Mouse (Mus musculus): ENCODE results near the gene Cpne5.
"Not testable (repeated sequence)": the region's sequence is repeated elsewhere in the genome, so short reads cannot be mapped to it uniquely, and the experiment has no call there.

Gene Cpne5

GRCm38 (mm10) chr17:29237772-29238420 lies at the start of gene Cpne5:
TSS of gene Cpne5 (minus strand) at chr17:29238167.
- DNase-seq (ENCODE audit: low read depth, low spot score) = no peak

DNA sequence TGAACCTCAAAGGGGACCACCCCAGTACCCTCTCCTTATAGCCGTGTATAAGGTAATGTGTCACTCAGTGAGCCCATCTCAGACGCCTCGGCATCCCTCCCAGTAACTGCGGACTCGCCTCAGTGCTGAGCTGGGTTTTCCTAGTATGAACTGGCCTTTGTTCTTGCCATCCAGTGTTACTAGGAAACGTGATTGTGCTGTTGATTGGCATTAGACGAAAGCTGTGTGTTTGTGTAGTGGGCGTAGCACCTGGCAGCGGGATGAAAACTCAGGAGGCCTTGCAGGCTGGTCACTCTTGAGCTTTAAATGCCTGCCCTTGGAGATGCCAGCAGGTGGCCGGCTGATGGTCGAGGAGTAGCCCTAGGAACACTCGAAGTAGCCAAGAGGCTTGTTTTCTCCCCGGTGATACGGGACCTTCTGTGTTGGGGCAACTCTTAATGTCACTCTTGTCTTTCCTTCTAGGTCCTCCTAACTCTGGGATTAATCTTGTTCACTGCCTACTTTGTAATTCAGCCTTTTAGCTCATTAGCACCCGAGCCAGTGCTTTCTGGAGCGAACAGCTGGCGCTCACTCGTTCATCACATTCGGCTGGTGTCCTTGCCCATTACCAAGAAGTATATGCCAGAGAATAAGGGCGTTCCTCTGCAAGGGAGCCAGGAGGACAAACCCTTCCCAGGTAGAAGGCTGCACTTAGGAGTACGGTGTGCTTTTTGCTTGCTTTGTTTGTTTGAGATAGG lies 44.4 kb upstream of the Cpne5 start:
- DNase-seq (ENCODE audit: low read depth, low spot score) = no peak

DNA sequence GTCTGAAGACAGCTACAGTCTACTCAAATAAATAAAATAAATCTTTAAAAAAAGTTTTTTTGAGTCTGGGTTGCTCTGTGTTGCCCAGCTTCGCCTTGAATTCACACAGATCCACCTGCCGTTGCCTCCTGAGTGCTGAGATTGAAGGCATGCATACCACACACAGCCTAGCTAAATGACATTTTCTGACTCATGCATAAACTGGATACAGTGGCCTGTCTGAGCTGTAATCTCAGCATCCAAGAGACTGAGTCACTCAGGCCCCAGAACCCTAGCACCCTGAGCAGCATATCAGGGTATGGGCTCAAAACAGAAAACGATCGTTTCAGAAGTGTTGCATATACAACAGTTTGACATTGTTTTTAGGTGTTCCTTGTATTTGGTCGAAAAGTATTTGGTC lies 43.6 kb upstream of the Cpne5 start:
- no peak for DNase-seq (ENCODE audit: low read depth, low spot score)

GRCm38 (mm10) chr17:29280422-29280821 lies 42.5 kb upstream of the Cpne5 start:
- no peak for DNase-seq (ENCODE audit: low read depth, low spot score)

- no peak for DNase-seq (ENCODE audit: low read depth, low spot score)
These were observed 35.9 kb upstream of the Cpne5 start for GRCm38 (mm10) chr17:29273889-29274288.

GRCm38 (mm10) chr17:29273156-29273555 lies 35.2 kb upstream of the Cpne5 start:
- DNase-seq (ENCODE audit: low read depth, low spot score) = no peak

DNA sequence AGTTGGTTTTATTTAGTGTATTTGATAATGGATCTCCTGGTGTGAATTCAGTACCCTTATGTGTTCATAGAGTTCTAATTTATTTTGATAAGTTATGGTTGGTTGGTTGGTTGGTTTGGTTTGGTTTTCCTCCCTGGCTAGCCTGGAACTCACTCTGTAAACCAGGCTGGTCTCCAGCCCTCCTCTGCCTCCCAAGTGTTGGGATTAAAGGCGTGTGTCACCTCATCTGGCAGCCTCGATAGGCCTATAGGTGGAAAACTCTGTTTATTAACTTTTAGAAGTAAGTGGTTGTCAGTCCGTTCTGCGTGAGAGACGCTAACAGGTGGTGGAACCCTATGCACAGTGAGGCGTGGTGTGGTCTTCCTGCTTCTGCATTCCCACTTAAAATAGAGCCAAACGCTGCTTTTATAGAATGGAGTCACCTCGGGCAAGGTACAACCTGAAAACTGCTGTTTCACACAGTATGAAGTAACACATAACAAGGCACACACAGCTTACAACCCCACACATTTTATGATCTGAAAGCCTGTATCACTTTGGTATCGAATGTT lies 32.3 kb upstream of the Cpne5 start:
- no peak for DNase-seq (ENCODE audit: low read depth, low spot score)

DNA sequence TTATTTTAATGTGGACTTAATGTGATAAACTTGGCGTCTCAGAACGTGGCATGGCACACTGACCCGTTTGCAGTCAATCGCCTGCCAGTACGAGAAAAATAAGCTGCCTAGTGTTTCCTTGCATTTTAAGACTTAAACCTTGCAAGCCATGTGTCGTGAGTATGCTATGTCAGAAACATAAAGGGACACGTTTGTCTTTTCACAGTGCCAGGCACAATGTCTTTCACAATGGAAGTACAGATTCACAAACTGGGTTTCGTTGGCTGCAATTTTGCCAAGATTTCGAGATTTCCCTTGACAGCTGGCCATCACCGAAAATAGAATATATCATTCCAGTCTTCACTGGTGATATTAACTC lies 31.4 kb upstream of the Cpne5 start:
- no peak for DNase-seq (ENCODE audit: low read depth, low spot score)

- DNase-seq (ENCODE audit: low read depth, low spot score) = peak; percentile 97
These were observed 30.8 kb upstream of the Cpne5 start, which contains the start of gene BC004004 for GRCm38 (mm10) chr17:29268682-29269348. TSS of gene BC004004 (plus strand) at chr17:29268788.

- no peak for DNase-seq (ENCODE audit: low read depth, low spot score)
These were observed 30.1 kb upstream of the Cpne5 start for GRCm38 (mm10) chr17:29267931-29268681.

DNA sequence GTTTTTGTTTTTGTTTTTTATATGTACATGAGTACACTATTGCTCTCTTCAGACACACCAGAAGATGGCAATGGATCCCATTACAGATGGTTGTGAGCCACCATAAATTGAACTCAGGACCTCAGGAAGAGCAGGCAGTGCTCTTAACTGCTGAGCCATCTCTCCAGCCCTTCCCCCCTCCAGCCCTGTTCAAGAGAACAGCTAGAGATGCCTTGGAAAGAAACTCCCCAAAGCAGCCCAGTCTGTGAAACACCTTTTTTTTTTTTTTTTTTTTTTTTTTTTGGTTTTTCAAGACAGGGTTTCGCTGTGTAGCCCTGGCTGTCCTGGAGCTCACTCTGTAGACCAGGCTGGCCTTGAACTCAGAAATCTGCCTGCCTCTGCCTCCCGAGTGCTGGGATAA lies 29.1 kb upstream of the Cpne5 start:
- DNase-seq (ENCODE audit: low read depth, low spot score) = not testable (repeated sequence)

GRCm38 (mm10) chr17:29264760-29265159 lies 26.8 kb upstream of the Cpne5 start:
- no peak for DNase-seq (ENCODE audit: low read depth, low spot score)

- DNase-seq (ENCODE audit: low read depth, low spot score) = peak; percentile 83
These were observed 26.1 kb upstream of the Cpne5 start, which contains the start of gene Ppil1 for GRCm38 (mm10) chr17:29263840-29264633. TSS of gene Ppil1 (minus strand) at chr17:29264186.

DNA sequence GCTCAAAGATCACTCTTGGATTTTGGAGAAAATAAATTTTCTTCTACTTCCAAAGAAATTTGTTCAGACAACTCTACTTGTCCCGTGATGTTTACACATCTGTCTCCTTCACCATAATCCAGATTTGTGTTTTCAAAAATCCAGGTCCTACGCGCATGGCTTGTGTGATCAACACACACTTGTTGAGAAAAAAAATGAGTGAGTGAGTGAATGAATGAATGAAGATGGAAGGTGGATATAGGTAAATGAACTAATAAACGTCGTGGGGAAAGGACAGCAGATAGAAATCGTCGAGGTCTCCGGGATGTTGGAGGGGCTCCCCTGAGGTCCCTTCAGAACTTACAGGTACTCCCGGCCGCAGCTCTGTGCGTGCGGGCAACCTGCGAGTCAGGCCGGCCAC lies 25.4 kb upstream of the Cpne5 start:
- DNase-seq (ENCODE audit: low read depth, low spot score) = no peak

- no peak for DNase-seq (ENCODE audit: low read depth, low spot score)
These were observed 24.3 kb upstream of the Cpne5 start for GRCm38 (mm10) chr17:29262259-29262649.

DNA sequence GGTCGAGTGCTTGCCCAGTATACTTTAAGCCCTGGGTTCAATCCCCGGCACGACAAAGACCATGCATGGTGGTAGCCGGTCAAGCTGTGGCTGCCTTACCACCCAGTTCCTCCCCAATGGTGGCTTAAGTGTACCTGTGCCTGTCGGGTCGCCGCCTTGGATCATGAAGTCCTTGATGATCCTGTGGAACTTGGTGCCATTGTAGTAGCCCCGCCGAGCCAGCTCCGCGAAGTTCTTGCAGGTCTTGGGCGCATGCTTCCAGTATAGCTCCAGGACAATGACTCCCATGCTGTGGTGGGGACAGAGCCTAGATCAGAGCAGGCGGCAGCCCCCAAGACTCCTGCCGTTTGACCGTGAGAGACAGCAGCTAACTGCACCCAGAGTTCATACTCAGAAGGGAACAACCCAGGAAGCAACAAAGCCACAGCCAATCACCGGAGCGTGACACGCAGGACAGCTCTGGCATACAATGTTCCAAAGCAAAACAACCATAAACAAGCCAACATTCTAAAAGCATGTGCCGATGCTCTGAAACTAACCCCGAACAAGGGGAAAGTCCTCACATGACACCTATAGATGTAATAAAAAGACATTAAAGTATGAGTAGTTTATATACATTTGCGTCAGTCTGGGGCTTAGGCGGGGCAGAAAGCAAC lies 23.8 kb upstream of the Cpne5 start:
- DNase-seq (ENCODE audit: low read depth, low spot score) = no peak

DNA sequence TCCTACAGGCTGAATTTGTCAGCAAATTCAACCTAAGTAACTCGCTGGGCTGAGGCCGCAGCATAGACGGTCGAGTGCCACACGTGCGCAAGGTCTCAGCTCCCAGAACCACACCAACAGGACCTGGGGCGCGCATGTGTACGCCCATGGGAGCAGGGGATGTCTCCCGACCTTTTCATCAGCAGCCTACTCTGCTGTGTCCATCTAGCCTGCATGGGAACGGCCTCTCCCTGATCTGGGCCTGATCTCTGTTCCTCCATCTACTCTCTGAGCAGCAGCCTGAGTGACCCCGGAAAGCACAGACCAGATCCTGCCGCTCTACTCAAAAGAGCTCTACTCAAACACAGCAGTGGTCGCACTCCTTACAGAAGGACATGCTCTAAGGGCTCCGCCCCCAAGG lies 22.5 kb upstream of the Cpne5 start:
- no peak for DNase-seq (ENCODE audit: low read depth, low spot score)

GRCm38 (mm10) chr17:29259489-29259888 lies 21.5 kb upstream of the Cpne5 start:
- peak; percentile 87 for DNase-seq (ENCODE audit: low read depth, low spot score)

DNA sequence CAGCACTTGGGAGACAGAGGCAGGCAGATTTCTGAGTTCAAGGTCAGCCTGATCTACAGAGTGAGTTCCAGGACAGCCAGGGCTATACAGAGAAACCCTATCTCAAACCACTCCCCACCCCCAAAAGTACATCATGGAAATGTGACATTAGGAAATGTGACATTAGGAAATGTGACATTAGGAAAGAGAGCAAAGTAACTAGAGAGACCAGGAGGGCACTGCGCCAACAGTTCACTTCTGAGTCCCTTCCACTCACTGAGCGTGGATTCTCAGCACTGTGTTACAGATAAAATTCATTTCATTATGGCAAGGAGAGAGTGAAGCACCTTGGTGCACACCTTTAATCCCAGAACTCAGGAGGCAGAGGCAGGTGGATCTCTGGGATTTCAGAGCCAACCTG lies 21.0 kb upstream of the Cpne5 start:
- no peak for DNase-seq (ENCODE audit: low read depth, low spot score)

- DNase-seq (ENCODE audit: low read depth, low spot score) = no peak
These were observed 20.1 kb upstream of the Cpne5 start for GRCm38 (mm10) chr17:29258025-29258558.
